Mouse (Mus musculus): Measurements from ENCODE around the gene Odf3.

Odf3 gene

GRCm38 (mm10) chr7:140847755-140848580 is at the start of gene Odf3:
Odf3 (plus strand) TSS chr7:140847805.
- DNase-seq: peak; percentile 64 to 68

GRCm38 (mm10) chr7:140798212-140798611 is 49.4 kb upstream of the Odf3 start:
- no peak for DNase-seq

GRCm38 (mm10) chr7:140802629-140803028 is 45.0 kb upstream of the Odf3 start:
- peak; percentile 66 to 72 for DNase-seq

GRCm38 (mm10) chr7:140805704-140806103 is 41.9 kb upstream of the Odf3 start:
- peak; percentile 70 to 84 for DNase-seq

GRCm38 (mm10) chr7:140810496-140810895 is 37.1 kb upstream of the Odf3 start:
- DNase-seq: no peak

- DNase-seq: no peak
These were observed 35.9 kb upstream of the Odf3 start for GRCm38 (mm10) chr7:140811714-140812113.

- DNase-seq: no peak
These were observed 34.8 kb upstream of the Odf3 start for GRCm38 (mm10) chr7:140812850-140813249.

GRCm38 (mm10) chr7:140820173-140820572 is 27.4 kb upstream of the Odf3 start:
- no peak for DNase-seq

GRCm38 (mm10) chr7:140821305-140821652 is 26.3 kb upstream of the Odf3 start:
- DNase-seq: no peak

- DNase-seq: peak; percentile 65 to 72
These were observed 25.8 kb upstream of the Odf3 start, which contains the start of gene Zfp941 for GRCm38 (mm10) chr7:140821653-140822329. Zfp941 (minus strand) TSS chr7:140822178.

GRCm38 (mm10) chr7:140822731-140823130 is 24.9 kb upstream of the Odf3 start:
- no peak for DNase-seq

GRCm38 (mm10) chr7:140828171-140828881 is 19.3 kb upstream of the Odf3 start:
- peak; percentile 84 to 89 for DNase-seq

GRCm38 (mm10) chr7:140831447-140831846 is 16.2 kb upstream of the Odf3 start:
- DNase-seq: no peak

- no peak for DNase-seq
These were observed 14.3 kb upstream of the Odf3 start for GRCm38 (mm10) chr7:140833341-140833740.

GRCm38 (mm10) chr7:140834968-140835757 is 12.4 kb upstream of the Odf3 start, which contains the start of gene Urah:
Urah (plus strand) TSS chr7:140835018.
- DNase-seq: peak in 1 of 2 experiments; percentile 55

GRCm38 (mm10) chr7:140835758-140836087 is 11.9 kb upstream of the Odf3 start:
- no peak for DNase-seq

- DNase-seq: no peak
These were observed 11.1 kb upstream of the Odf3 start for GRCm38 (mm10) chr7:140836243-140837115.

- DNase-seq: no peak
These were observed 8.0 kb upstream of the Odf3 start for GRCm38 (mm10) chr7:140839556-140839955.

- DNase-seq: no peak
These were observed 6.6 kb upstream of the Odf3 start for GRCm38 (mm10) chr7:140840750-140841735.

GRCm38 (mm10) chr7:140843806-140844205 is 3.8 kb upstream of the Odf3 start:
- no peak for DNase-seq

All from kidney, adult 8-10 months (tissue).